Mouse (Mus musculus) adrenal gland, postnatal 25 days (tissue): Measurements from ENCODE around the gene Adam10. TPM values are rescaled to one million over a fixed set of nuclear protein-coding genes. Genes with fewer than 3 reads are reported as not detected.

Experiments
- DNase-seq: peaks from one replicate; pipeline ENCODE4 v3.0.0; 2021; ENCODE audit warnings: mixed read lengths
- long read RNA-seq: library from polyadenylated mRNA; stranded (forward); transcript quantifications from one replicate; pipeline ENCODE4 v2.0.0, GENCODE M21; 2021
- total RNA-seq: library from RNA; stranded (reverse); gene quantifications from 2 replicates; pipeline ENCODE4 v1.2.3, GENCODE M21; 2021

Adam10 gene
- total RNA-seq: 53.1 and 57.3 TPM in 2 replicates
- long read RNA-seq, full-length matches to known transcripts: 5 of 9 reads
- long read RNA-seq, partial matches to known transcripts: 1 of 9 reads
- long read RNA-seq, other reads (novel, unspliced or antisense): 3 of 9 reads

DNA sequence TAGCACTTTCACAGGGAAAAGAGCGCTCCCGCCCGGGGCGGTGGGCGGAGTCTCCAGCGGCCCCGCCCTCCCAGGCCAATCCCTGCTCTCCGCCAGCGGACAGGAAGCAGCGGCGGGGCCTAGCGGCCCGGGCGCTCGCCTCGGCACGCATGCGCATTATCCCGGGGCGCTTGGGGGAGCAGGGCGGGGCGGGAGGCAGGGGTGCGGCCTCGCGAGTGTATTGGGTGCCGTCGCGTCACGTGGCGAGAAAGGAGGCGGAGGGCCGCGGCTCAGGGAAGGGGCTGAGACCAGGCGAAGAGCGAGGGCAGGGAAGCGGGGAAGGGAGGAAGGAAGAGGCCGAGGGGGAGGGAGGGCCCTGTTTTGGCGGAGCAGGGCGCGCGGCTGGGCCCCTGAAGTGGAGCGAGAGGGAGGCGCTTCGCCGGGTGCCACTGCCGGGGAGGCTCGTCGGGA lies at the start of gene Adam10:
TSS of gene Adam10 (plus strand) at position 316 of the 450 bp plus-strand sequence.
- DNase-seq: peak; percentile 100

- DNase-seq: no peak
Observed at GRCm38 (mm10) chr9:70629711-70630110, 49.1 kb upstream of the Adam10 start.

GRCm38 (mm10) chr9:70631665-70632064 lies 47.1 kb upstream of the Adam10 start:
- DNase-seq: no peak

DNA sequence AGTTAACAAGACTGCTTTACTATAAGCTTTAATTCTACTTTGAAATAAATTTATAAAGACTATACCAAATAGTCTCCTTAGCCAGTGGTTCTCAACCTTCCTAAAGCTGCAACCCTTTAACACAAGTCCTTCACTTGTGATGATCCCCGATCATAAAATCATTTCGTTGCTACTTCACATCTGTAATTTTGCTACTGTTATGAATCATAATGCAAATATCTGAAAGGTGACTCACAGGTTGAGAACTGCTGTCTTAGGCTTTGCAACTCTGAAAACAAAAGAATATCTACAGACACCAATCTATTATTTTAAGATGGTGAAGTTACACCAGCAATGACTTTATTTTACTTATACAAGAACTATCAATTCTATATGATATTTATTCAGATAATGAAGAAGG lies 42.0 kb upstream of the Adam10 start:
- DNase-seq: no peak

DNA sequence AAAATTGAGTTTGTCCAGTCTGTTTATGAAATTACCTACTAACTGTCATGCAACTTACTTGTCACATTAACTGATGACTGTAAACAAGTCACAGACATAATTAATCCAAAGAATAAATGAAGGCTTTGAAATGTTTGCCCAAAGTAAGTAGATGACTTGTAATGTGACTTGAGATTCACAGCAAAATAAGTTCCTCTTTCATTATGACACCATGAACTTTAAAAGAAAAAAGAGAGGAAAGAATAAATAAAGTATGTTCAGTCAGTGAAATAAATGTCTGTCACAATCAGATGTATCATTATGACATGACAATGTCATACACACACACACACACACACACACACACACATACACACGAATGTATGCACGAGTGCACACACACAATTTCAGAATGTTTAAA lies 28.5 kb upstream of the Adam10 start:
- no peak for DNase-seq

GRCm38 (mm10) chr9:70650994-70651393 lies 27.8 kb upstream of the Adam10 start:
- no peak for DNase-seq

DNA sequence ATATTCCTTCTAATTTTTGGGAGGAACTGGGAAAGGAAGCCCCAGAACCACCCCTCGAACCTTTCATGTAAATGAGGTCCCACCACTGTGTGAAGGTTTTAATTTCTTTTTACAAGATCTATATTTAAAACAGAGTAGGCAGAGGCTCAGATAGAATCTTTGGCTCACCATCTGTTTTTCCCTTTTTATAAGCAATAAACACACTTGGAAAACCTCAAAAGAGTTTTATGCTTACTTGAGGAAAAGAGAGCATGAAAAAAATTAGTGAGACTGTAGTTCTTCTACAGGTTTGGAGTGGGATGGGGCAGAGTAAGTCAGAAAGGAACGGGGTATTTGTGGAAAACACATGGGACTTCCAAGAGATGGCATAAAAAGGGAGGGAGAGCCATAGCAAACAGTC lies 26.6 kb upstream of the Adam10 start:
- DNase-seq: no peak

- no peak for DNase-seq
Observed at GRCm38 (mm10) chr9:70653875-70654274, 24.9 kb upstream of the Adam10 start.

DNA sequence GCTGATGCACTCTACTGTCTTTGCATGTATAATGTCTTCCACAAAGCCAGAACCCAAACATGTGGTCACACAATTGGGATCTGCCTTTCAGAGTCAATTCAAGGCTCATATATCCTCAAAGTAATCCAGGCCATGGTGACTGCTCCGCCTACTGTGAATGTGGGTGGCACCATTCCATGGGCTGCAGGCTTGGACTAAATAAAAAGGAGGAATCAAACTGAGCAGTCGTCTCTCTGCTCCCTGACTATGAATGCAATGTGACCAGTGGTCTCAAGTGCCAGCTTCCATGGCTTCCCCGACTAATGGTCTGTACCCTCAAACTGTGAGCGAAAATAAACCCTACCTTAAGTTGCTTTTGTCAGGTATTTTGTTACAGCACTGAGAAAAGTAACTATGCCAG lies 24.3 kb upstream of the Adam10 start:
- DNase-seq: no peak

GRCm38 (mm10) chr9:70655764-70656129 lies 23.1 kb upstream of the Adam10 start:
- no peak for DNase-seq

DNA sequence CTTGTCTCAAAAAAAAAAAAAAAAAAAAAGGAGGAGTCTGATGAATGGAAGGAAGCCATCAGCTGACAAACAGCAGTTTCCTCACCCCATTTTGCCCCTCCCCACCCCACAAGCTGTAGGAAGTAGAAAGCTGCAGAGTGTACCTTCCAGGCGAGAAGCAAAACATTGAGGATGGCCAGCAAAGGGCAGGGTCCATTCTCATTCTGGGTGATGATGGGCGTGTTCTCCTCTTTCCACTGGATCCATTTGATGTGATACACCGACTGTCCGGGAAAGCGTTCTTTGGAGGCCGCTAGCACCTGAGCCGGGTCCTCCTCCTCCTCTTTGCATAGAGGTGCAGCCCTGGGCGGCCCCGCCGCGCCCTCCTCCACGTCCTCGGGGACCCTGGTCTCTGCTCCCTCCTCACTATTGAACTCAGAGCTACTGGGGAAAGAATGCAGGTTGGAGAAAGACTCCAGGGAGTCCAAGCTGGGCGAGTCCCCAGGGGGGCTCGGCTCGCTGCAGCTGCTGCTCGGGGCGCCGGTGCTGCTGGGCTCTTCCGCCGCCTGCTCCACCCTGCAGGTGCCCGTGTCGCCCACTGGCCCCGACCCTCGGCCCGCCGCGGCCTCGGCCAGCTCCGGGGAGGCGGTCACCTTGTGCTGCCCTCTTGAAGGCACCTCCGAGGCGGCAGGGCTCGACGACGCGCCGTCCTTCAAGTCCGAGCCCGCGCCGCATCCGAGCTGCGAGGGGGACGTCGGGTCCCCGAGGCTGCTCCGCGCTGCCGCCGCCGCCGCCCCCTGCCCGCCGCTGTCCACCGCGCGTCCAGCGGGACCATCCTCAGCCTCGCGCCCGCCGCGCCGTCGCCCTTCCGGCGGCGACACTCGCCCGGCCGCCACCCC lies 22.4 kb upstream of the Adam10 start, which contains the start of gene Gm10642:
TSS of gene Gm10642 (plus strand) at position 122 of the 878 bp plus-strand sequence.
- DNase-seq: peak; percentile 27

DNA sequence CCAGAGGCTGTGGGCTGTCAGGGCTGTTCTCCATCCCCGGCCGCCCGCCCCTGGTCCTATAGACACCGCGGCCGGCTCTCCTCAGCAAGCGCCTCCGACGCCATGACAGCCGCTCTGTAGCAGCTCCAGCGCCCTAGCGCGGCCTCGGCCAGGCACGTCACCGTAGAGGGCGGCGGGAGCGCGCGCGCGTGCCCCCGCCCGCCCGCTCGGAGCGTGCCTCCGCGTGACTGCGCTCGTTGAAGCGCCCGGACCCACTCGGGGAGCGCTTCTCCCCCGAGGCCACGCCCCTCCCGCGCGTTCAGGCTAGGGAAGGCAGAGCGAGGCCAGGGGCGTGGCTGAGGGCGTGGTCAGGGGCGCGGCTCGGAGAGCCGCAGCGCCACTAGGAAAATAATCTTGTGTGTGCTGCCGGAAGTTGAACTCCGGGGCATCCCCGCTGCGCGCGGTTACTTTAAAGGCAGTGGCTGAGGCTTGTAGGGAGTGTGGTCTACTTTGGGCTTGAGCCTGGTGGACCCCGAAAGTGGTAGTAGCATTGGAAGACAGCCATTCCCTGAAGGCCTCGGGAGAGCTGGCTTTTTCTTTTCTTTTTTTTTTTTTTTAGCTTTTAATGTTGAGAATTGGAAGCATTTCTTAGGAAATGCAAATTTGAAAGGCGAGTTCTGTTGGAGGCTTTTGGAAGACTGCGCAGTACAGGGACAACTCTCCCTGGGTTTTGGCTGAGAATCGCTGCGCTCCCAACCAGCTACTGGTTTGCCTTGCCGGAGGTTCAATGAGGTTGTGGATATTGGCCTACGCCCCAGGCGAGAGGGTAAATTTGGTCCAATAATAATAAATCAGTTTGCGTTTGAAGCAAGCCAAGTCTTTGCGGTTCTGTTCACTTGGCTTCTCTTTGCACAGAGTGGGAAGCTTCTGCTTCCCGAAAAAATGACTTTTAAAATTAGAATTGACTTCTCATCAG lies 21.5 kb upstream of the Adam10 start, which contains the start of gene Mindy2:
TSS of gene Mindy2 (minus strand) at position 162 of the 955 bp plus-strand sequence.
- DNase-seq: peak; percentile 100

- no peak for DNase-seq
Observed at GRCm38 (mm10) chr9:70658266-70658665, 20.5 kb upstream of the Adam10 start.

DNA sequence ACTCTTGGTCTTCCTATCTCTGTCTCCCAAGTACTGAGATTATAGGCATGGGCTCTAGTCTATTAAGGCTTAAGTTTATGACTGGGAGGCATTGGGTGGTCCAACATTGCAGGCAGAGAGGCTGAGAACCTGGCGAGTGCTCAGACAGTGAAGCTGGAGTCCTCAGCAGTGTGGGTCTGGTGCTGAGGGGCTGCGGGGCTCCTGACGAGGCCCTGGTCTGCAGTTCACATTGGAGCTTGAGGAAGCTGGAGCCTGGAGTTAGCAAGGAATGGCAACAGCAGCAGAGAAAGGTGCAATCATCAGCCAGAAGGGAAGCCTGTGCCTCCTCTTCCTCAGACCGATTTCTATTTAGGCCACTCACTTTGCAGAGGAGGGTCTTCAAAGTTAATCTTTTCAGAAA lies 13.9 kb upstream of the Adam10 start:
- DNase-seq: no peak

DNA sequence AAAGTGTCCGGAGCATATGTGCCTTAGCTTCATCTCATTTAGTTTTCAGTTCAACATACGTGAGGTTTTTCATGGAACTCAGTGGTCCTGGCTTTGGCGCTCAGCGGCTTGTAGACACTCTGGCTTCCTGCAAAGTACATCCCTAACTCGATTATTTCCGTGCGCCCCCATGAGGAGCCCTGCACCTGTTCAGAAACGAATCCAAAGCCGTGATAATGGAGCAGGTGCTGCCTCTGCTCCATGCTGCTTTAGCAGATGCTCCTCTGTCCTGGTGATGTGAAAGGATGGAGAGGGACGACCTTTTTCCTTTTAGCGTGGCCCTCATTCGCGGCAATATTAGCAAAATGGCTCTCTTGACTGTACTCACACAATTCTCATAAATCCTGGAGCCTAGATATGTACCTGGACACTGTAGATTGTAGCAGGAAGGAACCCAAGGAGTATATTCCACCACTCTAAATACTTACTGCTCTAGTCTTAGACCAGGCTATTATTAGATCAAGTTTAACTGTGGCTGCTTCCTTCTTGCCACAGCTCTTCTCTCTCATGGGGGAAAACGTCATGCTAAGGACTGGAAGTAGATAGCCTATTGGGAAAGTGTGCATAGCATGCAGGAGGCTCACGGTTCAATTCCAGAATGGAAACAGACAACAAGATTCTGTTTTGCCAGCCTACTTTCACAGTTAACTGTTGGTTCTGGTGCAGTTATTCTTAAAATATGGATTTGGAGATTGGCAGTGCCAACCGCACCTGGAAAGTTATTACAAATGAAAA lies 13.2 kb upstream of the Adam10 start:
- no peak for DNase-seq

GRCm38 (mm10) chr9:70666811-70667210 lies 12.0 kb upstream of the Adam10 start:
- DNase-seq: no peak

DNA sequence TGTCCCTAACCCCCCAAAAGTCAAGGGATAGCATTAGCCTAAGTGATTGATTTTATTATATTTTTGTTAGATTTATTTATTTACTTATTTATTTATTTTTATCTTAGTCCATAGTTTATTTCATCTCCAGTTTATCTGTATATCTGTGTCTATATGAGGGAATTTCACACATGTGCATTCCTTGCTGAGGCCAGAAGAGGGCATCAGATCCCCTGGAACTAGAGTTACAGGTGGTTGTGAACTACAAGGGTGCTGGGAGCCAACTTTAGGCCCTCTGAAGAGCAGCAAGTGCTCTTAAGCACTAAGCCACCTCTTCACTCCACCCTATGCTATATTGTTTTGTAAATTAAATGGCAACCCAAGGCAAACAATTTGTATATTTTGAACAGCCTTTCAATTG lies 10.7 kb upstream of the Adam10 start:
- DNase-seq: no peak

- DNase-seq: no peak
Observed at GRCm38 (mm10) chr9:70669197-70669596, 9.6 kb upstream of the Adam10 start.

GRCm38 (mm10) chr9:70670381-70670780 lies 8.4 kb upstream of the Adam10 start:
- no peak for DNase-seq

GRCm38 (mm10) chr9:70671278-70671677 lies 7.5 kb upstream of the Adam10 start:
- DNase-seq: no peak

DNA sequence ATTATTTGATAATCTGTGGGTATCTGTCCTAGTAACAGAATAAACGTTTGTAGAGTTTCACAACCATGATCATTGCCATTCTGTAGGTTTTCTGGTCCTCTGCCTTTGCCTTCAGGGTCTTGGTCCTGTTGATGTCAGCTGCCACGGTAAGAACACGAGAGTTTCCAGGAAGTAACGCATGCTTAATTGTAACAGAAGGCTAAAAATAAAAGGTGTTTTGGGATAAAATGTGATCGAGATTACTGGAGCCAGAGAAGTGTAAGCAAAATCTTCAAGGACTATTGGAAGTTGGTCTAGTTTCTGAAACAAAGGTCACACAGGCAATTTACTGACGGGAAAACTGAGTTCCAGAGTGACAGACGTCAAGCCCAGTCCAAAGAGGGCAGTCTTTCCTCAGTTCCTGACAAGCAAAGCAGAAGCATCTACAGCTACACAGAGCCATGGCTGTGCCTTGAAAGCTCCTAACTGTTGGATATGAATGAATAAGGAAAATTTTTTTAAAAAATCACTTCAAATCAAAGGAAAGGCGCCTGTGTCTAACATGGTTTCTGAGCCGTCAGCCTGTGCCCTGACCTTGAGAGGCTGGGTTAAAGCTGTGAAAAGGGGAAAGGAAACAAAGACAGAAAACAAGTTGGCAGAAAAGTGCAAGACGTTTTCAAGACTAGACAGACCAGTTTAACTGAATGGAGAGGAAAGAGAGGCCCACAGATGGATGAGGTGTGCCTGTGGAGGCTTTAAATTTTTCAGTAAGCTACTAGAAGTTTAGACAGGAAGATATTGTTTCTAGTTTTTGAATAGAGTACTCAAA lies 6.8 kb upstream of the Adam10 start:
- no peak for DNase-seq
